Mouse (Mus musculus) stomach, postnatal 0 days (tissue): Measurements from ENCODE around the gene Ostn.

Experiments used
- CTCF ChIP-seq: IDR thresholded peaks from 2 replicates; pipeline ENCODE4 v1.5.1; 2016; ENCODE audit warnings: antibody characterized with exemption, low read depth, mild to moderate bottlenecking, moderate library complexity
- EP300 ChIP-seq: optimal IDR thresholded peaks from 2 replicates; pipeline ENCODE3; 2016; ENCODE audit warnings: antibody characterized with exemption

DNA sequence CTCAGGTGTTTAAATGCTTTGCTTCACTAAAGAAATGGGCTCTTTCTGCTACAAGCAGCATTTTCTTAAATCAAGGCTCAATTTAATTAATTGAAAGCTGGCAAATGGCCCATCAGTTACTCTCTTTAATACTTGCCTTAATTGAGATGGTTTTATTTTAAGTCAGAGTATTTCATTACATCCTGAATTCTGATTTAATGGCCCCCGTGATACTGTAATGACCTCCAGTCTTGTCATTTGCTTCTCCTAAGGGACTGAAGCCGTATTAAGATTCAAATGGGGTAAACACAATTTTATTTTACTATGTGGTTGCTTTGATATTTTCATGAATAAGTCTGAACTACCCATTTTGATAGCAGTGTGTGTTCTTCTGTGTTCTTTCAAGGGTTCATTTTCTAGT lies 63.4 kb downstream of the Ostn start:
- TF ChIP-seq EP300 = no peak
- no peak for TF ChIP-seq CTCF
